Mouse (Mus musculus): ENCODE measurements around the gene Hist1h1d. TPM values are rescaled to one million over a fixed set of nuclear protein-coding genes. Genes with fewer than 3 reads are reported as not detected.

Hist1h1d gene
- polyA plus RNA-seq, 1 experiment from 2014 or later: 0.66 TPM

DNA sequence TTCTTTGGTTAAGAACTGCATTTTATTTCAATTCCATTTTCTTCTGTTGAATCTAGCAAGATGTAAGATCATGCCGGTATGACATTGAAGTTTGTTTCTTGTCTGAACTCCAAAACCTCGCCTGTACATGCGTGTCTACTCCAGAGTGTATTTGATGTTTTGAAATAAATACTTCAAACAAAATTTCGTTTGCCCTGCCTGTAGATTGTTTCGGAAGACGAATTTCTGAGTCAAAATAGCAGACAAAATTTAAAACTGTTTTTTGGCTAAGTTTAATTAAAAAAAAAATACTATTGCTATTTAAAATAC, 34.8 kb upstream of the Hist1h1d start:
- Histone ChIP-seq H3K36me3 (no peaks in the 10 kb centered on the region), H3K27me3 (no peaks in the 10 kb centered on the region), H3K4me1 (peaks cover 8% of the 10 kb centered on the region), H3K4me3 (replicated peaks) (peak overlapping the region; percentile 54), H3K9me3 (replicated peaks) (no peaks in the 10 kb centered on the region), H3K27ac (peak overlapping the region; percentile 51; the same call in 1 of the 2 replicates), H3K4me2 (peak overlapping the region; percentile 77), H3K9ac (0 out of 2 replicates have a peak overlapping the region, but pooled peaks have one; percentile 26)
- 1% methylated on average over 6 of the region's 6 CpGs for WGBS
- peak; percentile 0; the same call in 1 of the 2 replicates for ATAC-seq (replicated peaks; ENCODE audit: low FRiP score)

DNA sequence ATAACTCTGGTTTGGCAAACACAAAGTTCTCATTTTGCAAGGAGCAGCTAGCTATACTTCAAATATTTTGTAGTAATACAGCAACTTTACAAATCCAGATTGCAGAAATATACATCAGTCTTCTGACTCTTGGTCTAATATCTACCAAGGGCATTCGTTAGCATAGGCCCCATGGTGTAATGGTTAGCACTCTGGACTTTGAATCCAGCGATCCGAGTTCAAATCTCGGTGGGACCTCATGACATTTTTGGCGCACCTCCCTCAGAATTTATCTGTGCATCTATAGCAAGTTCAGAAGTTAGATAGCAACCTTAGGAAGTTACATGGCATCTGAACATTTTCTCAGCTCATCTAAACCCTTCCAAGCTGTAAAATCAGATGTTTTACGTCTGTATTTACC, 34.2 kb upstream of the Hist1h1d start:
- under 1% methylated on average over 6 of the region's 6 CpGs for WGBS

DNA sequence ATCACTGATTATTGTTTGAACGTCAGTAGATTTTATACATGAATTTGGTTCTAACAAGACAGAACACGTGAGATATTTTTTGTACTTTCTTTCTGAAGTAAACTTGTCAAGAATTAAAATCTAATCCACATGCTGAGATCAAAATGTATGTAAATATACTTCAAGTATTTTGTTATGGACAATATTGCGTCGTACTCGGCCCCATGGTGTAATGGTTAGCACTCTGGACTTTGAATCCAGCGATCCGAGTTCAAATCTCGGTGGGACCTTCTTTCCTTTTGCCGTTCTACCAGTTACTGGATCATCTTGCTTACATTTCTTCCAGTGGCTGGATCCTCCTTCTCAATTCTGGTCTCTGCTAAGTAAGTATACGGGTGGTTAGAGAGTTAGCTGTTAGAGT, 33.6 kb upstream of the Hist1h1d start:
- Histone ChIP-seq H3K4me3 (replicated peaks) (peak overlapping the region; percentile 54), H3K4me1 (peaks cover 8% of the 10 kb centered on the region), H3K9me3 (replicated peaks) (no peaks in the 10 kb centered on the region), H3K4me2 (peak overlapping the region; percentile 77), H3K36me3 (no peaks in the 10 kb centered on the region), H3K27me3 (no peaks in the 10 kb centered on the region), H3K27ac (peak overlapping the region; percentile 71), H3K9ac (0 out of 2 replicates have a peak overlapping the region, but pooled peaks have one; percentile 27)
- under 1% methylated on average over 10 of the region's 10 CpGs for WGBS
- peak; percentile 40 for ATAC-seq (replicated peaks; ENCODE audit: low FRiP score)

More for the DNA sequence above, 34.2 kb upstream of the Hist1h1d start:
- peak; percentile 61 for ATAC-seq (replicated peaks; ENCODE audit: low FRiP score)
- no peaks in the 10 kb centered on the region for H3K36me3 ChIP-seq
- peak overlapping the region; percentile 54 for H3K4me3 ChIP-seq (replicated peaks)
- no peaks in the 10 kb centered on the region for H3K9me3 ChIP-seq (replicated peaks)
- 0 out of 2 replicates have a peak overlapping the region, but pooled peaks have one; percentile 27 for H3K9ac ChIP-seq
- peak overlapping the region; percentile 71 for H3K27ac ChIP-seq
- H3K4me2 ChIP-seq: peak overlapping the region; percentile 77
- H3K4me1 ChIP-seq: peaks cover 8% of the 10 kb centered on the region
- H3K27me3 ChIP-seq: no peaks in the 10 kb centered on the region

DNA sequence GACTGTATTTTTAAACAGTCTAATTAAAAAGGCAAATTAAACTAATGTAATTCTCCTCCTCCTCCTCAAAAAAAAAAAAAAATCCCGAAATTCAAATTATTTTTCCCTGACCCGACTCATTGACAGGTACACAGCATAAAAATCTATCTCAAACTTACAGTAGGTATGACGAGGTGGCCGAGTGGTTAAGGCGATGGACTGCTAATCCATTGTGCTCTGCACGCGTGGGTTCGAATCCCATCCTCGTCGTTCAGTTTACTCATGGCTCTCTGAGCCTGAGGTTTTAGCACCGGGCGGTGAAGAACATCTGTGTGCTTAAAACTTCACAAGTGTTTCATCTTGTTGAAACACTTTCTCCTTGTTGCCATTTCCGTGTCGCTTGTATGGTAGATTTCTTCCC, 31.4 kb upstream of the Hist1h1d start:
- Histone ChIP-seq H3K4me1 (peaks cover 14% of the 10 kb centered on the region; the same call in 1 of the 2 replicates), H3K27ac (no peak overlapping the region), H3K27me3 (no peaks in the 10 kb centered on the region), H3K9ac (no peak overlapping the region), H3K9me3 (replicated peaks) (no peaks in the 10 kb centered on the region), H3K4me2 (peak overlapping the region; percentile 44), H3K36me3 (no peaks in the 10 kb centered on the region), H3K4me3 (replicated peaks) (peak overlapping the region; percentile 10)
- under 1% methylated on average over 14 of the region's 14 CpGs for WGBS
- no peak for ATAC-seq (replicated peaks; ENCODE audit: low FRiP score)

DNA sequence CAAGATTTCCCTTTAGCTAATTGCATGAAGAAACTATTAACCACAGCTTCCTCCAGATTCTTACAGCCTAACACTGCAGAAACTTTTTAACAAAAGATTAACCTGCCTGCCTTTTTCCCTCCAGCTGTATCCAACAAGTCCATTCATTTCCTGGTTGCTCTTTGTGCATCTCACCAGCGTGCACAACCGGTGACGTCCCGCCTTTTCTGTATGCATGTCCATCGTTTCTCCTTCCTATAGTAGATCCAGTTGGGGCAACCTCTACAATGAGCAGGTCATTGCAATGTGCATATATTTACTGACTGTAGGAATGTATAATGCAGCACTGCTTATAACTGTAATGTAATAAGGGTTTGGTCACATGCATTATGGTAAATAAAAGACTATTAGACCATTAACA, 29.1 kb upstream of the Hist1h1d start:
- Histone ChIP-seq H3K27me3 (no peaks in the 10 kb centered on the region), H3K9ac (no peak overlapping the region), H3K4me2 (no peak overlapping the region), H3K4me1 (peaks cover 22% of the 10 kb centered on the region), H3K36me3 (no peaks in the 10 kb centered on the region), H3K27ac (no peak overlapping the region), H3K4me3 (replicated peaks) (no peak overlapping the region), H3K9me3 (replicated peaks) (no peaks in the 10 kb centered on the region)
- 54% methylated on average over 5 of the region's 5 CpGs for WGBS
- ATAC-seq (replicated peaks; ENCODE audit: low FRiP score): no peak

DNA sequence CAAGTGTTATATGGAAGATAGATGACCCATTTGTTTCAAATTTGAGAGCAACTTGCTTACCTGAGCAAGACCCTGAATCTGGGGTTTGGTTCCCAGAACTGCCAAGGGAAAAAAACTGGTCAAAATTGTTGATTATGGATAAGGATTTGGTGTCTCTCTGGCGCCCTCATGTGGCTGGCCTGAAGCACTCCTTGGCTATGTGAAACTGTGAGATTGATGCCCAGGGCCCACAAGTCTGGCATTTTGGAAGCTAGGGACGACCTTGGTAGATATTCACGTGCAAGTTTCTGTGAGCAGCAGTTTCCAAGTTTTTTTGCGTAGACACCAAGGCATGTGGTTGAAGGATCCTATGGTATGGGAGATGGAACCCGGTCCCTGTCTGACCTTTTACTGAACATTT, 28.4 kb upstream of the Hist1h1d start:
- 9% methylated on average over 5 of the region's 5 CpGs for WGBS
- Histone ChIP-seq H3K4me2 (peak overlapping the region; percentile 20), H3K36me3 (no peaks in the 10 kb centered on the region), H3K27ac (no peak overlapping the region), H3K9me3 (replicated peaks) (no peaks in the 10 kb centered on the region), H3K4me1 (peaks cover 25% of the 10 kb centered on the region), H3K4me3 (replicated peaks) (no peak overlapping the region), H3K9ac (no peak overlapping the region), H3K27me3 (no peaks in the 10 kb centered on the region)
- ATAC-seq (replicated peaks; ENCODE audit: low FRiP score): no peak

DNA sequence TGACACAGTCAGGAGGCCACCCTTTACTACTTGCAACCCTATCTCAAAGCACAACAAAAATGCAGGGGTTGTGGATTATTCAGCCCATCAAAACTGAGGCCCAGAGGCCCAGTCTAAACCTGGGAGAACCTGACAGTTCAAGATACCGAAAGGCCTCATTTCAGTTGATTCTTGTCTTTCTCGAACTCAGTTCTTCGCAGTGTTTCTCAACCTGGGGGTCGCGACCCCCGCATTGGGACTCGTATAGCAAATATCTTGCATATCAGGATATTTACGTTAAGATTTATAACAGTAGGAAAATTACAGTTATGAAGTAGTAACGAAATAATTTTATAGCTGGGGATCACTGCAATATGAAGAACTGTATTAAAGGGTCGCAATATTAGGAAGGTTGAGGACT, 27.2 kb upstream of the Hist1h1d start:
- no peaks in the 10 kb centered on the region for H3K27me3 ChIP-seq
- peaks cover 22% of the 10 kb centered on the region for H3K4me1 ChIP-seq
- H3K4me3 ChIP-seq (replicated peaks): peak overlapping the region; percentile 45
- under 1% methylated on average over 10 of the region's 10 CpGs for WGBS
- no peaks in the 10 kb centered on the region for H3K36me3 ChIP-seq
- no peak overlapping the region for H3K27ac ChIP-seq
- no peak for ATAC-seq (replicated peaks; ENCODE audit: low FRiP score)
- H3K9me3 ChIP-seq (replicated peaks): no peaks in the 10 kb centered on the region
- peak overlapping the region; percentile 61 for H3K4me2 ChIP-seq
- peak overlapping the region; percentile 18; the same call in 1 of the 2 replicates for H3K9ac ChIP-seq

DNA sequence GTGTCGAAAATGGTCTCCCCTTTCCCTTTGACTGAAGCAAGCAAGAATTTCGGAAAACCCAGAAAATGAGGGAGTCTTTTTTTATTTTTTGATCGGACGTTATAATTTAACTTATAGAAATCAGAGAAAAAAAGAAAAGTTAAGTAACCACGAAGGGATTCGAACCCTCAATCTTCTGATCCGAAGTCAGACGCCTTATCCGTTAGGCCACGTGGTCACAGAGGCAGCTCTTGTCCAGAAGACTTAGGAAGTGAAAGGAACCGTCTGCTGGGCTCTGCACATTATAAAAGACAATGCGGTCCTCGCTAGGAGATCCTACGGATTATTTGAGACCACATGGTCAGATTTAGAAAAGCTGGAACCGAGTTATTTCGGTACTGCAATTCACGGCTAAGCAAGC, 26.8 kb upstream of the Hist1h1d start:
- Histone ChIP-seq H3K9me3 (replicated peaks) (no peaks in the 10 kb centered on the region), H3K36me3 (no peaks in the 10 kb centered on the region), H3K9ac (peak overlapping the region; percentile 18; the same call in 1 of the 2 replicates), H3K4me1 (peaks cover 22% of the 10 kb centered on the region), H3K27ac (peak overlapping the region; percentile 66), H3K27me3 (no peaks in the 10 kb centered on the region), H3K4me3 (replicated peaks) (peak overlapping the region; percentile 45), H3K4me2 (peak overlapping the region; percentile 61)
- ATAC-seq (replicated peaks; ENCODE audit: low FRiP score): peak; percentile 30; the same call in 1 of the 2 replicates
- WGBS: under 1% methylated on average over 17 of the region's 17 CpGs

DNA sequence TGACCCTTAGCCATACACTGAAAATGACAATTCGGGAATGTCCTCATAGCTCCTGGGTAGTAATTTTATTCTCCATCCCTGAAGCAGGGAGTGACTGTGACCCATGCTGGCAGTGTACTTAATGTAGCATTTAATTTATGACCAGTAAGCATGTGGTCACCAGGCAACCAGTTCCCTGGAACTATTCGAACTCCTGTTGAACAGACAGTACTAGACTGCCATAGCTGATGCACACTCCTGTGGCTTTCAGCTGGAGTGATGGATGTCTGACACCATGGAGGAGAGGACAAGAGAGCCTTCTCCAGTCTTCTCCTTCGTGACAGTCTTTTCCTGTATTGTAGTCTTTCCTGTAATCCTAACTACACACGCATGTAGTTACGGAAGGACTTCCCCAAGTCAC, 24.1 kb upstream of the Hist1h1d start:
- H3K9me3 ChIP-seq (replicated peaks): no peaks in the 10 kb centered on the region
- H3K27me3 ChIP-seq: no peaks in the 10 kb centered on the region
- no peak overlapping the region for H3K4me3 ChIP-seq (replicated peaks)
- peak overlapping the region; percentile 49; the same call in 1 of the 2 replicates for H3K27ac ChIP-seq
- H3K4me1 ChIP-seq: peaks cover 35% of the 10 kb centered on the region
- WGBS: 37% methylated on average over 5 of the region's 5 CpGs
- peak overlapping the region; percentile 58 for H3K4me2 ChIP-seq
- H3K9ac ChIP-seq: no peak overlapping the region
- peak; percentile 24 for ATAC-seq (replicated peaks; ENCODE audit: low FRiP score)
- no peaks in the 10 kb centered on the region for H3K36me3 ChIP-seq

DNA sequence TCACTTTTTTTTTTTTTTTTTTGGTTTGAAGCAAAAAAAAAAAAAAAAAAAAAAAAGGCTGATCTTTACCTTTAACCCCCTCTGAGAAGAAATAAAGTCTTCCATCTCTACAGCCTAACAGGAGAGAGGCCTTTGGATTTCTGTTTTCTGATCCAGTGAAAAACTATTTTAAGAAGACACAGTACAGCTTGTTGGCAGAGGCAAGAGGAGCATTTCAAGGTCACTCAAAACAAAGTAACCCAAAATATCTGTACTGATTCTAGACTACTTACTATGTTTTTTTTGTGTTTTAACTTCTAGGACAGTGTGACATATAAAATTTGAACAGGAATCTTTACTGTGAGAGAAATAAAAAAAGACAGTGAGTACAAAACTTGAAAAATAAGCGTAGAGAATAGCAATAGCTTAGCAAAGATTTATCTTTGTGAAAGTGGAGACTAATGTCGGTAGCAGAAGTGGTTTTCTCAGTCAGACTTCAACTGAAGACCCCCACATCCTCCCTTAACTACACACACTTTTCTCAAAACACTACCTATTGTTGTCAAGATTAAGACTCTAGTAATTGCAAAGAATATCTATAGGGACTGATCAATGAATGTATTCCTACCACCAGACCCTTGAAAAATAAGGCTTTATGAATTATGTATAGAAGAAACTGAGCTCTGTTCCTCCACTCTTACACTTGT, 23.4 kb upstream of the Hist1h1d start:
- Histone ChIP-seq H3K36me3 (no peaks in the 10 kb centered on the region), H3K27me3 (no peaks in the 10 kb centered on the region), H3K4me2 (peak overlapping the region; percentile 58), H3K4me3 (replicated peaks) (peak overlapping the region; percentile 56), H3K27ac (peak overlapping the region; percentile 98), H3K9me3 (replicated peaks) (no peaks in the 10 kb centered on the region), H3K4me1 (peaks cover 36% of the 10 kb centered on the region), H3K9ac (peak overlapping the region; percentile 66)
- WGBS: 15% methylated on average over 2 of the region's 2 CpGs
- ATAC-seq (replicated peaks; ENCODE audit: low FRiP score): no peak

DNA sequence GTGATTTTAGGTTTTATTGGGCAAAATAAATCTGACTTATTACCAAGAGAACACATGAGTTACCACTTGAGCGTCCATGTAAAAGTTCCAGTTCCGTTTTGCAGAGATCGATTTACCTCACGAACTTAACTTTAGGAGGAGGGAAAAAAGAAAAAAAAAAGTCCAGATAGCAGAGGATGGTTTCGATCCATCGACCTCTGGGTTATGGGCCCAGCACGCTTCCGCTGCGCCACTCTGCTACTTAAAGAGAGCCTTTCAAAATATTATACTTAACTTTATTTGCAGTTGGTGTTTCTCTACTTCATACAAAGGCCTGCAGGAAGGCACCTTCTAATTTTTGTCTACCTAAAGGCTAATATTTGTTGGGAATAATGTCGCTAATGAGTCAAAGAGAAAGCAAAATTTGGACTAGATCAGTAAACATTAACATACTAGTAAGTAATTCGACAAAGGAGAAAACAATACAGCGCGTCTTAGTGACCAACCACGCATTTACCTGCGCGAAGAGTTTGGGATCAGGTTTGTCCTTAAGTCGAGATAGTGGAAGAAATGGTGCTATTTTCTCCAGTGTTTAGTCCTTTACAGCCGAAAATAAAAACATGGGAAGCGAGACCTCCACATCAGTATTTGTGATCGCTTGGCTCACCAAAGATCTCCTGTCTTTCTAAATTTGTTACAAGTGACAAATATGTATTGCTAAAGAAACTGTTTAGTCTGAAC, 22.7 kb upstream of the Hist1h1d start:
- Histone ChIP-seq H3K4me1 (peaks cover 35% of the 10 kb centered on the region), H3K9ac (peak overlapping the region; percentile 66), H3K27me3 (no peaks in the 10 kb centered on the region), H3K4me2 (peak overlapping the region; percentile 58), H3K9me3 (replicated peaks) (no peaks in the 10 kb centered on the region), H3K27ac (peak overlapping the region; percentile 98), H3K36me3 (no peaks in the 10 kb centered on the region), H3K4me3 (replicated peaks) (peak overlapping the region; percentile 56)
- ATAC-seq (replicated peaks; ENCODE audit: low FRiP score): no peak
- under 1% methylated on average over 20 of the region's 20 CpGs for WGBS

All from kidney, embryonic 15.5 days (tissue).